In the genomic region with DNA sequence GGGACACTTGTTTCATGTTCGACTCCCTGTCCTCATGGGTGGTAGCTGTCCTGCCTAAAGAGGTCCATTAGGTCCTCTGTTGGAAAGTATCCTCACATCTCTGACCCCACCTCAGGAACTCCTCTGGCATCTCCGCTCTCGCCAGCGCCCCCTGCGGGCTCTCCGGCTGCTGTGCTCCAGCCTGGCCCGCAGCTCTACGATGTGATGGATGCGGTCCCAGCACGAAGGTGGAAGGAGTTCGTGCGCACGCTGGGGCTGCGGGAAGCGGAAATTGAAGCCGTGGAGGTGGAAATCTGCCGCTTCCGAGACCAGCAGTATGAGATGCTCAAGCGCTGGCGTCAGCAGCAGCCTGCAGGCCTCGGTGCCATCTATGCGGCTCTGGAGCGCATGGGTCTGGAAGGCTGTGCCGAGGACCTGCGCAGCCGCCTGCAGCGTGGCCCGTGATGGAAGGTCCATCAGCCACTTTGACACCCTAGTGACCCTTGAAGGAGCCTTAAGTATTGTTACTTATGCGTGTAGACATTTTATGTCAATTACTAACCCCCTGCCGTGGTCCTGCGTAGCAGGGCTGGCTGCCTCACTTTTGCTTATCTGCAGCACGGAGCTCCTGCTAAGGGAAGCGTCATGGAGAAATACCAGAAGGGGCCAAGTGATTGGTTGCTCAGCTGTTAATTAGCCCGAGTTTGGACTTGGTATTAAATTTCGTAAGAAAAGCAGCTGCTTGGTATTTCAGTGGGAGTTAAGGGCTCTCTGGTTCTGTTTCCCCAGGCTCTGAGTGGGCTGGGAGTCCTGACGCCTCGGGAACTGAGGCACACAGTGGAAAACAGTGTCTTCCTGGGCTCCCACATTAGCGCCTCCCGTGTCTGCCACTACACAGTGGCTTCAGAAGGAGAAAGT, we compare ENCODE assay signal across 8 mouse cellular contexts. TPM values are rescaled to one million over a fixed set of nuclear protein-coding genes. Genes with fewer than 3 reads are reported as not detected.
DNase-seq lines count a peak whose midpoint lies in the region; ATAC-seq and TF ChIP-seq lines count a peak whose summit lies in the region.

No protein-coding gene starts in this region.

- peak overlapping the region; percentile 55 for H3K4me2 ChIP-seq in CH12.LX (ENCODE audit: insufficient read depth, low read depth, poor library complexity, severe bottlenecking)
- H3K4me2 ChIP-seq in embryonic facial prominence, embryonic 11.5 days (ENCODE audit: low read depth, low read length), result peak overlapping the region; percentile 16
- H3K4me2 ChIP-seq in hindbrain, embryonic 13.5 days, result peak overlapping the region; percentile 37
- peak overlapping the region; percentile 25 for H3K4me2 ChIP-seq in limb, embryonic 14.5 days (replicated peaks; ENCODE audit: low read depth, low read length, severe bottlenecking)
- peak overlapping the region; percentile 15; the same call in 1 of the 2 replicates for H3K4me2 ChIP-seq in neural tube, embryonic 11.5 days (ENCODE audit: low read depth)

- H3K27me3 ChIP-seq in CH12.LX (replicated peaks), result peaks cover 92% of the 10 kb centered on the region
- peaks cover 87% of the 10 kb centered on the region for H3K27me3 ChIP-seq in embryonic facial prominence, embryonic 11.5 days (ENCODE audit: control insufficient read depth, insufficient read depth, low read length)
- peaks cover 100% of the 10 kb centered on the region for H3K27me3 ChIP-seq in hindbrain, embryonic 13.5 days
- H3K27me3 ChIP-seq in limb, embryonic 14.5 days (ENCODE audit: control insufficient read depth, insufficient read depth, low read length), result peaks cover 91% of the 10 kb centered on the region
- H3K27me3 ChIP-seq in neural tube, embryonic 11.5 days (ENCODE audit: control insufficient read depth, insufficient read depth, low read length), result peaks cover 95% of the 10 kb centered on the region

- no peaks in the 10 kb centered on the region for H3K9me3 ChIP-seq in CH12.LX (replicated peaks; ENCODE audit: low read length)
- no peaks in the 10 kb centered on the region for H3K9me3 ChIP-seq in embryonic facial prominence, embryonic 11.5 days (replicated peaks; ENCODE audit: control insufficient read depth, low read length)
- H3K9me3 ChIP-seq in hindbrain, embryonic 13.5 days, result no peaks in the 10 kb centered on the region
- no peaks in the 10 kb centered on the region for H3K9me3 ChIP-seq in limb, embryonic 14.5 days (ENCODE audit: control insufficient read depth, low read length)
- no peaks in the 10 kb centered on the region for H3K9me3 ChIP-seq in neural tube, embryonic 11.5 days (ENCODE audit: control insufficient read depth, low read length)

- no peaks in the 10 kb centered on the region for H3K36me3 ChIP-seq in CH12.LX (replicated peaks in 1 of 2; ENCODE audit: control insufficient read depth in 1 of 2, insufficient read depth in 1 of 2, low read length in 1 of 2)
- no peaks in the 10 kb centered on the region for H3K36me3 ChIP-seq in embryonic facial prominence, embryonic 11.5 days (replicated peaks; ENCODE audit: control insufficient read depth, insufficient read depth, low read depth, low read length)
- peaks cover 6% of the 10 kb centered on the region for H3K36me3 ChIP-seq in hindbrain, embryonic 13.5 days
- peaks cover 6% of the 10 kb centered on the region for H3K36me3 ChIP-seq in limb, embryonic 14.5 days (ENCODE audit: control insufficient read depth, insufficient read depth, low read length)
- H3K36me3 ChIP-seq in neural tube, embryonic 11.5 days (ENCODE audit: control insufficient read depth, insufficient read depth, low read length), result no peaks in the 10 kb centered on the region

- H3K9ac ChIP-seq in CH12.LX (ENCODE audit: insufficient read depth, low read depth), result no peak overlapping the region; the same call in 1 of the 2 replicates
- H3K9ac ChIP-seq in embryonic facial prominence, embryonic 11.5 days (replicated peaks; ENCODE audit: low read length), result no peak overlapping the region
- peak overlapping the region; percentile 15; the same call in 1 of the 2 replicates for H3K9ac ChIP-seq in hindbrain, embryonic 13.5 days
- H3K9ac ChIP-seq in limb, embryonic 14.5 days (ENCODE audit: low read depth, low read length, severe bottlenecking), result no peak overlapping the region
- H3K9ac ChIP-seq in neural tube, embryonic 11.5 days (ENCODE audit: low read length), result no peak overlapping the region

- peaks cover 25 to 48% of the 10 kb centered on the region in 2 experiments for H3K4me1 ChIP-seq in CH12.LX (ENCODE audit: control insufficient read depth in 1 of 2, insufficient read depth in 2 of 2)
- H3K4me1 ChIP-seq in embryonic facial prominence, embryonic 11.5 days (ENCODE audit: control insufficient read depth, insufficient read depth, low read length), result peaks cover 12% of the 10 kb centered on the region
- peaks cover 41% of the 10 kb centered on the region for H3K4me1 ChIP-seq in hindbrain, embryonic 13.5 days (replicated peaks)
- peaks cover 24% of the 10 kb centered on the region for H3K4me1 ChIP-seq in limb, embryonic 14.5 days (ENCODE audit: control insufficient read depth, insufficient read depth, low read length)
- H3K4me1 ChIP-seq in neural tube, embryonic 11.5 days (ENCODE audit: control insufficient read depth, insufficient read depth, low read length), result peaks cover 18% of the 10 kb centered on the region

- TF ChIP-seq POLR2A in CH12.LX (IDR thresholded peaks at IDR 0.05; ENCODE audit: low read depth, low read length), result no peak
- TF ChIP-seq POLR2A in limb, embryonic 14.5 days (IDR thresholded peaks at IDR 0.05; ENCODE audit: borderline replicate concordance, extremely low read depth, insufficient read depth, insufficient read length), result no peak

- DNase-seq in cerebellum, postnatal 14 days, result peak; percentile 50 to 71
- no peak for DNase-seq in cerebellum, adult 9-10 months
- DNase-seq in CH12.LX (ENCODE audit: extremely low read depth), result no peak
- DNase-seq in embryonic facial prominence, embryonic 11.5 days (ENCODE audit: low spot score), result peak; percentile 74
- no peak for DNase-seq in limb, embryonic 14.5 days (ENCODE audit: low spot score)
- DNase-seq in neural tube, embryonic 11.5 days (ENCODE audit: low spot score), result peak; percentile 77
- no peak for DNase-seq in urinary bladder, postnatal 10 days (ENCODE audit: low spot score)

- peak in 1 of 2 experiments; percentile 30; a peak in 1 of 4 replicates for TF ChIP-seq CTCF in CH12.LX (conservative IDR thresholded peaks at IDR 0.05 in 1 of 2, IDR thresholded peaks at IDR 0.05 in 1 of 2; ENCODE audit: low read depth in 2 of 2, low read length in 2 of 2)

- WGBS in embryonic facial prominence, embryonic 11.5 days, result 4% methylated on average over 39 of the region's 39 CpGs
- WGBS in hindbrain, embryonic 13.5 days, result 4% methylated on average over 39 of the region's 39 CpGs
- WGBS in limb, embryonic 14.5 days, result 5% methylated on average over 39 of the region's 39 CpGs
- 2% methylated on average over 39 of the region's 39 CpGs for WGBS in neural tube, embryonic 11.5 days

- TF ChIP-seq EP300 in CH12.LX (IDR thresholded peaks at IDR 0.05; ENCODE audit: low read length), result no peak

- H3K4me3 ChIP-seq in CH12.LX (replicated peaks in 1 of 3; ENCODE audit: low read depth in 2 of 3, low read length in 2 of 3, poor library complexity in 1 of 3), result peak overlapping the region in 1 of 3 experiments; percentile 54
- peak overlapping the region; percentile 15; the same call in 1 of the 2 replicates for H3K4me3 ChIP-seq in embryonic facial prominence, embryonic 11.5 days (ENCODE audit: low read depth, low read length)
- H3K4me3 ChIP-seq in hindbrain, embryonic 13.5 days, result peak overlapping the region; percentile 15
- H3K4me3 ChIP-seq in limb, embryonic 14.5 days (replicated peaks; ENCODE audit: low read length), result peak overlapping the region; percentile 13
- H3K4me3 ChIP-seq in neural tube, embryonic 11.5 days (ENCODE audit: low read depth, low read length), result no peak overlapping the region

- no peak for TF ChIP-seq RAD21 in CH12.LX (IDR thresholded peaks at IDR 0.05; ENCODE audit: low read depth, low read length)

- dilution Hi-C loops in CH12.LX (cut with MboI; ENCODE audit: extremely low pct_ligation_motif_present, extremely low pct_unique_long_range_greater_than_20kb, low sequenced_read_pairs), result no loop called here

- in situ Hi-C loops in CH12.LX (cut with MboI; ENCODE audit: low pct_ligation_motif_present, low pct_unique_long_range_greater_than_20kb, low sequenced_read_pairs), result no loop called here

- H3K27ac ChIP-seq in CH12.LX (ENCODE audit: insufficient read depth, low read depth), result peak overlapping the region; percentile 47
- H3K27ac ChIP-seq in embryonic facial prominence, embryonic 11.5 days (replicated peaks; ENCODE audit: low read depth, low read length), result no peak overlapping the region
- no peak overlapping the region for H3K27ac ChIP-seq in hindbrain, embryonic 13.5 days
- no peak overlapping the region for H3K27ac ChIP-seq in limb, embryonic 14.5 days (replicated peaks; ENCODE audit: low read depth, low read length)
- H3K27ac ChIP-seq in neural tube, embryonic 11.5 days (ENCODE audit: low read depth, low read length), result no peak overlapping the region

- H3K79me2 ChIP-seq in CH12.LX (replicated peaks; ENCODE audit: control insufficient read depth, extremely low read depth, insufficient read depth, poor library complexity, severe bottlenecking), result no peaks in the 10 kb centered on the region

- ATAC-seq in embryonic facial prominence, embryonic 11.5 days (replicated peaks; ENCODE audit: insufficient number of reproducible peaks, low FRiP score, low TSS enrichment, low read depth), result no peak
- no peak for ATAC-seq in hindbrain, embryonic 13.5 days (ENCODE audit: low FRiP score)
- no peak for ATAC-seq in limb, embryonic 14.5 days (ENCODE audit: low FRiP score, low read depth)
- ATAC-seq in neural tube, embryonic 11.5 days (ENCODE audit: insufficient read depth, low FRiP score, low TSS enrichment), result no peak

RNA-seq across cellular contexts. Expression of gene Tnfrsf25, which starts 3.9 kb away (rescaled TPM):
- total RNA-seq in CH12.LX (2012; rRNA removed) (0.38 and 1.5 TPM in 2 replicates), CH12.LX (2014; rRNA removed) (not detected in 2 replicates)
- not detected in 2 replicates for polyA plus RNA-seq in CH12.LX (2012; ENCODE audit: insufficient read length, low read depth)
- polyA plus RNA-seq in embryonic facial prominence, embryonic 11.5 days (2014; fragmentation: Nextera tagmentation; extraction: Ambion mirVana), result 0.21 and 0.75 TPM in 2 replicates
- polyA plus RNA-seq in hindbrain, embryonic 13.5 days (2015; fragmentation: Nextera tagmentation; extraction: Ambion mirVana), result 1.00 and 1.3 TPM in 2 replicates
- polyA plus RNA-seq in limb, embryonic 14.5 days (2012; rRNA removed), result 5.6 and 6.0 TPM in 2 replicates
- polyA plus RNA-seq in limb, embryonic 14.5 days (2014; fragmentation: Nextera tagmentation; extraction: Ambion mirVana), result 1.0 TPM in 2 replicates
- polyA plus RNA-seq in neural tube, embryonic 11.5 days (2014; fragmentation: Nextera tagmentation; extraction: Ambion mirVana), result 0.42 and 0.62 TPM in 2 replicates

RNA-seq across cellular contexts. Expression of gene Espn, which starts 32.5 kb away (rescaled TPM):
- total RNA-seq in CH12.LX (2012; rRNA removed), result 0.04 and 0.25 TPM in 2 replicates
- total RNA-seq in CH12.LX (2014; rRNA removed), result not detected in 2 replicates
- polyA plus RNA-seq in CH12.LX (2012; ENCODE audit: insufficient read length, low read depth), result 0.08 TPM in 1 of 2 replicates, not detected in the other
- polyA plus RNA-seq in embryonic facial prominence, embryonic 11.5 days (2014; fragmentation: Nextera tagmentation; extraction: Ambion mirVana), result 6.2 and 7.3 TPM in 2 replicates
- 0.09 and 0.22 TPM in 2 replicates for polyA plus RNA-seq in hindbrain, embryonic 13.5 days (2015; fragmentation: Nextera tagmentation; extraction: Ambion mirVana)
- polyA plus RNA-seq in limb, embryonic 14.5 days (2012; rRNA removed), result 1.7 TPM in 2 replicates
- polyA plus RNA-seq in limb, embryonic 14.5 days (2014; fragmentation: Nextera tagmentation; extraction: Ambion mirVana), result 1.4 and 1.7 TPM in 2 replicates
- polyA plus RNA-seq in neural tube, embryonic 11.5 days (2014; fragmentation: Nextera tagmentation; extraction: Ambion mirVana), result 0.48 and 1.1 TPM in 2 replicates

RNA-seq across cellular contexts. Expression of gene Hes2, which starts 39.0 kb away (rescaled TPM):
- total RNA-seq in CH12.LX (2012; rRNA removed), result not detected in 2 replicates
- total RNA-seq in CH12.LX (2014; rRNA removed), result not detected in 2 replicates
- not detected in 2 replicates for polyA plus RNA-seq in CH12.LX (2012; ENCODE audit: insufficient read length, low read depth)
- polyA plus RNA-seq in embryonic facial prominence, embryonic 11.5 days (2014; fragmentation: Nextera tagmentation; extraction: Ambion mirVana), result 0.22 and 0.24 TPM in 2 replicates
- polyA plus RNA-seq in hindbrain, embryonic 13.5 days (2015; fragmentation: Nextera tagmentation; extraction: Ambion mirVana), result 0.34 and 1.8 TPM in 2 replicates
- polyA plus RNA-seq in limb, embryonic 14.5 days (2012; rRNA removed), result 0.03 and 0.04 TPM in 2 replicates
- not detected in 2 replicates for polyA plus RNA-seq in limb, embryonic 14.5 days (2014; fragmentation: Nextera tagmentation; extraction: Ambion mirVana)
- 2.9 and 3.5 TPM in 2 replicates for polyA plus RNA-seq in neural tube, embryonic 11.5 days (2014; fragmentation: Nextera tagmentation; extraction: Ambion mirVana)

RNA-seq across cellular contexts. Expression of gene Plekhg5, which starts 47.3 kb away (rescaled TPM):
- total RNA-seq in CH12.LX (2012; rRNA removed) (1.6 and 2.1 TPM in 2 replicates), CH12.LX (2014; rRNA removed) (0.05 and 0.09 TPM in 2 replicates)
- polyA plus RNA-seq in CH12.LX (2012; ENCODE audit: insufficient read length, low read depth), result 0.82 and 1.1 TPM in 2 replicates
- 5.3 and 6.8 TPM in 2 replicates for polyA plus RNA-seq in embryonic facial prominence, embryonic 11.5 days (2014; fragmentation: Nextera tagmentation; extraction: Ambion mirVana)
- polyA plus RNA-seq in hindbrain, embryonic 13.5 days (2015; fragmentation: Nextera tagmentation; extraction: Ambion mirVana), result 10.2 and 10.9 TPM in 2 replicates
- 25.0 and 36.2 TPM in 2 replicates for polyA plus RNA-seq in limb, embryonic 14.5 days (2012; rRNA removed)
- polyA plus RNA-seq in limb, embryonic 14.5 days (2014; fragmentation: Nextera tagmentation; extraction: Ambion mirVana), result 14.1 and 16.9 TPM in 2 replicates
- 7.2 and 7.3 TPM in 2 replicates for polyA plus RNA-seq in neural tube, embryonic 11.5 days (2014; fragmentation: Nextera tagmentation; extraction: Ambion mirVana)

RNA-seq across cellular contexts. Expression of gene Acot7, which starts 58.3 kb away (rescaled TPM):
- total RNA-seq in CH12.LX (2012; rRNA removed) (55.1 and 61.6 TPM in 2 replicates), CH12.LX (2014; rRNA removed) (29.0 TPM in 2 replicates)
- polyA plus RNA-seq in CH12.LX (2012; ENCODE audit: insufficient read length, low read depth), result 71.1 and 83.3 TPM in 2 replicates
- polyA plus RNA-seq in embryonic facial prominence, embryonic 11.5 days (2014; fragmentation: Nextera tagmentation; extraction: Ambion mirVana), result 47.5 and 54.9 TPM in 2 replicates
- polyA plus RNA-seq in hindbrain, embryonic 13.5 days (2015; fragmentation: Nextera tagmentation; extraction: Ambion mirVana), result 269 and 299 TPM in 2 replicates
- 47.7 and 50.3 TPM in 2 replicates for polyA plus RNA-seq in limb, embryonic 14.5 days (2012; rRNA removed)
- polyA plus RNA-seq in limb, embryonic 14.5 days (2014; fragmentation: Nextera tagmentation; extraction: Ambion mirVana), result 47.3 and 48.4 TPM in 2 replicates
- polyA plus RNA-seq in neural tube, embryonic 11.5 days (2014; fragmentation: Nextera tagmentation; extraction: Ambion mirVana), result 159 and 173 TPM in 2 replicates

Comparison
In these comparisons a context has a peak if more than half of its experiments do, and no peak if none do; other contexts are left out.
1. DNase-seq: peak in cerebellum, postnatal 14 days (2 of 2), embryonic facial prominence, embryonic 11.5 days (single experiment) and neural tube, embryonic 11.5 days (single experiment); none in cerebellum, adult 9-10 months (single experiment), CH12.LX (single experiment), limb, embryonic 14.5 days (single experiment) and urinary bladder, postnatal 10 days (single experiment).
2. Peak in every context shown above with its lines, with median percentiles within 50 percentile points of each other: H3K4me2 ChIP-seq.